Mouse (Mus musculus) intestine, embryonic 14.5 days (tissue): ENCODE data around the gene Lpar5. TPM values are rescaled to one million over a fixed set of nuclear protein-coding genes. Genes with fewer than 3 reads are reported as not detected.
A peak's percentile ranks its signal among the peaks of the same experiment; 100 is the strongest.

ENCODE experiments used
- ATAC-seq: fragments of 200-750 bp; cut with Nextera tagmentation; replicated peaks from 2 replicates; pipeline ENCODE4 v1.8.0; 2017; ENCODE audit warnings: low read depth, moderate number of reproducible peaks, moderate TSS enrichment, moderate library complexity; ENCODE audit not compliant: low FRiP score, low TSS enrichment
- DNase-seq: peaks from one replicate; pipeline ENCODE4 v3.0.0-alpha.2; 2018; ENCODE audit warnings: low spot score
- H3K27ac ChIP-seq: fragments of 300-500 bp; sonication (generic); 2 replicates; pipeline ENCODE4 v1.5.1; 2014; ENCODE audit warnings: low read depth, mild to moderate bottlenecking, control low read depth
- H3K27me3 ChIP-seq: fragments of 300-500 bp; sonication (generic); replicated peaks from 2 replicates; pipeline ENCODE4 v1.6.1; 2014; ENCODE audit warnings: low read length, control low read depth; ENCODE audit not compliant: control insufficient read depth, insufficient read depth
- H3K36me3 ChIP-seq: fragments of 300-500 bp; sonication (generic); 2 replicates; pipeline ENCODE4 v1.6.1; 2014; ENCODE audit warnings: low read length, control low read depth; ENCODE audit not compliant: control insufficient read depth, insufficient read depth
- H3K4me1 ChIP-seq: fragments of 300-500 bp; sonication (generic); replicated peaks from 2 replicates; pipeline ENCODE4 v1.6.1; 2014; ENCODE audit warnings: low read length, control low read depth, mixed read lengths; ENCODE audit not compliant: control insufficient read depth, insufficient read depth
- H3K4me2 ChIP-seq: fragments of 300-500 bp; sonication (generic); 2 replicates; pipeline ENCODE4 v1.6.1; 2014; ENCODE audit warnings: low read length
- H3K4me3 ChIP-seq: fragments of 300-500 bp; sonication (generic); 2 replicates; pipeline ENCODE4 v1.5.1; 2014; ENCODE audit warnings: low read depth, low read length, control low read depth, mixed read lengths
- H3K9ac ChIP-seq: fragments of 300-500 bp; sonication (generic); 2 replicates; pipeline ENCODE4 v1.6.1; 2014; ENCODE audit warnings: mild to moderate bottlenecking, low read length
- H3K9me3 ChIP-seq: fragments of 300-500 bp; sonication (generic); 2 replicates; pipeline ENCODE4 v1.6.1; 2016; ENCODE audit warnings: low read length, control low read depth; ENCODE audit not compliant: control insufficient read depth
- WGBS: fragments of 180-500 bp; shearing (Covaris S2); extraction: QIAGEN DNeasy Blood & Tissue Kit; methylation state at CpG from one replicate; pipeline ENCODE4 v1.1.7; 2014; 5-methylcytosine and 5-hydroxymethylcytosine counted together
- microRNA-seq: library from miRNA; unstranded; fragments of <30 nt; microRNA quantifications from one replicate; pipeline ENCODE4, GENCODE M21; 2016
- polyA plus RNA-seq: library from polyadenylated mRNA; unstranded; fragments of >200 nt; fragmentation: Nextera tagmentation; extraction: Ambion mirVana; gene quantifications from 2 replicates; pipeline ENCODE4 v1.2.1, GENCODE M21; 2014

The Lpar5 gene
- polyA plus RNA-seq, 1 experiment from 2014 or later = 3.0 TPM

DNA sequence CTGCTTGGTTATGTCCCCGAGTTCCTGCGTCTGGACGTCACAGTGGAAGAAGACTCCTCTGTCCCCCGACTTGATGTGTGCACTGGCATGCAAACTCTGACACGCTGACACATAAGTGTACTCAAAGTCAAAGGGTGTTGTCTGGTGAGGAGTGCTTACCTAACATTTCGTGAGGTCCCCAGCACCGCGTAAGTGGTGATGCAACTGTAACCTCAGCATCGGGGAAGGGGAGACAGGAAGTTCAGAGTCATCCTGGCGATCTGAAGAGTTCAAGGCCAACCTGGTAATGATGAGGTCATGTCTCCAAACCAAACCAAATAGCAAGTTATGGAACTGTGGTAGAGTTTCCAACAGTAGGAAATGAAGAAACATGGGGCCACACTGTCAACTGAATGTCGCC lies 44.8 kb downstream of the Lpar5 start:
- DNase-seq (no peak), ATAC-seq (no peak)
- WGBS = 91% methylated on average over 11 of the region's 11 CpGs
- no peaks in the 10 kb centered on the region for H3K9me3 ChIP-seq
- no peaks in the 10 kb centered on the region for H3K27me3 ChIP-seq
- H3K9ac ChIP-seq = no peak overlapping the region
- no peak overlapping the region for H3K4me2 ChIP-seq
- no peaks in the 10 kb centered on the region for H3K4me1 ChIP-seq
- H3K36me3 ChIP-seq = peaks cover 99% of the 10 kb centered on the region
- H3K4me3 ChIP-seq = no peak overlapping the region
- no peak overlapping the region for H3K27ac ChIP-seq

- no peak overlapping the region for H3K9ac ChIP-seq
- H3K4me1 ChIP-seq = no peaks in the 10 kb centered on the region
- 95% methylated on average over 8 of the region's 8 CpGs for WGBS
These were observed 51.7 kb downstream of the Lpar5 start for GRCm38 (mm10) chr6:125119387-125119786.

GRCm38 (mm10) chr6:125128724-125129123 lies 61.0 kb downstream of the Lpar5 start:
- Histone ChIP-seq H3K4me3 (no peak overlapping the region), H3K4me1 (0 out of 2 replicates have a peak, but pooled peaks cover 2% of the 10 kb centered on the region), H3K36me3 (peaks cover 74% of the 10 kb centered on the region), H3K27ac (no peak overlapping the region), H3K27me3 (no peaks in the 10 kb centered on the region), H3K9ac (no peak overlapping the region), H3K9me3 (no peaks in the 10 kb centered on the region), H3K4me2 (no peak overlapping the region)
- ATAC-seq (no peak), DNase-seq (no peak)
- 87% methylated on average over 12 of the region's 12 CpGs for WGBS

More at GRCm38 (mm10) chr6:125119387-125119786, 51.7 kb downstream of the Lpar5 start:
- no peak overlapping the region for H3K4me2 ChIP-seq
- H3K9me3 ChIP-seq = no peaks in the 10 kb centered on the region
- no peak for DNase-seq
- no peak for ATAC-seq
- H3K27ac ChIP-seq = no peak overlapping the region
- no peaks in the 10 kb centered on the region for H3K27me3 ChIP-seq
- peaks cover 99% of the 10 kb centered on the region for H3K36me3 ChIP-seq
- H3K4me3 ChIP-seq = no peak overlapping the region

- H3K36me3 ChIP-seq = peaks cover 74% of the 10 kb centered on the region
- no peak for DNase-seq
These were observed 62.1 kb downstream of the Lpar5 start for GRCm38 (mm10) chr6:125129710-125130402.

DNA sequence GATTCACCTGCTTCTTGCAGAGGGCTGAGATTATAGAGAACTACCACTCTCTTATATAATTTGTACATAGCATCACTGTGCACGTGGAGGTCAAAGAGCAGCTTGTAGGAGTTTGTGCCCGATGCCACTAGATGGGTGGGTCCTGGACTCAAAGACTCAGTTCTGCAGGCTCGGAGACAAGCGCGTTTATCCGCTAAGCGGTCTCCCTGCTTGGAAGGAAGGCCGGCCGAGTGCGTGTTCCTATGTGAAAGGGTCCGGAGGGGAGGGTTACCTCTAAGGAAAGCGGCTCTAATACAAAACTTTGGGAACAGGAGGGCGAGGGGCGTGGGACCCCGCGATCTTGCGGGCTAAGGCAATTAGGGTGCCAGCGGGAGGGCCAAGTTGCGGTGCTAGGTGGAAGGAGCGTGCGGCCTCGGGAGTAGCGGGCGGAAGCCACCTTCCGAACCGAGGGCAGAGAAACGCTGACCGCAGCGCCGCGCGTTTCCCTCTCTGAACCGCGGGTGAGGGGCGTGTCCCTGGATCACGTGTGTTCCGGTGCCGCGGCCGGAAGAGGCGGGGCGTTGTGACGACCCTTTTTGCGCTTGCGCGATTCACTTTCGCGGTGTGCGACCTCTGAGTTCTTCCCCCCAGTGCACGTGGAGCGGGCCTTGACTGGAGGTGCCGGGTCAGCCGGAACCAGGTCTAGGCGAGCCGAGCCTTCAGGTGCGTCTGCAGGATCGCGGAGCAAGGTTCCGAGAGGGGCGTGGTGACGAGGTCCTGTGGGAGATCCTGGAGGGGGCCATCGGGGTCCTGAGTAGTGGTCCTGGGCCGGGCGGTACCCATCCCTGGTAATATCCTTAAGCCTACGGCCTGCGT lies 63.8 kb downstream of the Lpar5 start, which contains the start of gene Nop2:
Gene Nop2 (plus strand): TSS at position 608 of the 855 bp plus-strand sequence.
- Histone ChIP-seq H3K4me2 (peak within 1 kb of the TSS; percentile 89), H3K4me3 (peak within 1 kb of the TSS; percentile 95), H3K4me1 (0 out of 2 replicates have a peak, but pooled peaks cover 2% of the 10 kb centered on the region)

More at GRCm38 (mm10) chr6:125129710-125130402, 62.1 kb downstream of the Lpar5 start:
- ATAC-seq = no peak
- Histone ChIP-seq H3K9me3 (no peaks in the 10 kb centered on the region), H3K9ac (no peak overlapping the region), H3K4me3 (no peak overlapping the region), H3K4me2 (no peak overlapping the region), H3K4me1 (0 out of 2 replicates have a peak, but pooled peaks cover 2% of the 10 kb centered on the region), H3K27ac (no peak overlapping the region), H3K27me3 (no peaks in the 10 kb centered on the region)
- WGBS = 92% methylated on average over 20 of the region's 20 CpGs

More for the DNA sequence above, 63.8 kb downstream of the Lpar5 start, which contains the start of gene Nop2:
- Histone ChIP-seq H3K36me3 (peaks cover 73% of the 10 kb centered on the region), H3K27ac (peak within 1 kb of the TSS; percentile 81), H3K9ac (peak within 1 kb of the TSS; percentile 64), H3K27me3 (no peaks in the 10 kb centered on the region), H3K9me3 (no peaks in the 10 kb centered on the region)
- peak; percentile 95 for DNase-seq
- WGBS = under 1% methylated on average over 66 of the region's 66 CpGs
- ATAC-seq = peak; percentile 94

Small RNAs within 50 kb of the gene (microRNA-seq; reads per million reads assigned to microRNA genes)
- gene Mir7045 = 0.25 reads per million

Other genes starting within 250 kb of the Lpar5 start
- gene Usp5, start 238.4 kb upstream of the Lpar5 start, polyA plus RNA-seq = 126 and 127 TPM in 2 replicates
- gene Cdca3, start 238.4 kb upstream of the Lpar5 start, polyA plus RNA-seq = 178 and 183 TPM in 2 replicates
- gene Gnb3, start 227.6 kb upstream of the Lpar5 start, polyA plus RNA-seq = 2.7 TPM in 2 replicates
- 28.1 and 28.8 TPM in 2 replicates for gene P3h3, start 210.2 kb upstream of the Lpar5 start, polyA plus RNA-seq
- gene Gpr162, start 203.9 kb upstream of the Lpar5 start, polyA plus RNA-seq = 0.65 and 1.2 TPM in 2 replicates
- 0.28 and 0.37 TPM in 2 replicates for gene Cd4, start 179.7 kb upstream of the Lpar5 start, polyA plus RNA-seq
- gene Lag3, start 156.2 kb upstream of the Lpar5 start, polyA plus RNA-seq = 1.8 and 2.1 TPM in 2 replicates
- gene Ptms, start 147.8 kb upstream of the Lpar5 start, polyA plus RNA-seq = 232 and 257 TPM in 2 replicates
- gene Mlf2, start 136.5 kb upstream of the Lpar5 start, polyA plus RNA-seq = 352 and 357 TPM in 2 replicates
- 155 and 159 TPM in 2 replicates for gene Cops7a, start 102.4 kb upstream of the Lpar5 start, polyA plus RNA-seq
- 0.85 and 1.2 TPM in 2 replicates for gene Pianp, start 71.2 kb upstream of the Lpar5 start, polyA plus RNA-seq
- 9.2 and 10.8 TPM in 2 replicates for gene Zfp384, start 58.8 kb upstream of the Lpar5 start, polyA plus RNA-seq
- gene Ing4, start 28.2 kb upstream of the Lpar5 start, polyA plus RNA-seq = 94.4 and 108 TPM in 2 replicates
- 11.4 and 13.4 TPM in 2 replicates for gene Acrbp, start 18.2 kb upstream of the Lpar5 start, polyA plus RNA-seq
- 74.2 and 74.8 TPM in 2 replicates for gene Chd4, start 28.1 kb downstream of the Lpar5 start, polyA plus RNA-seq
- gene Nop2, start 64.0 kb downstream of the Lpar5 start, polyA plus RNA-seq = 72.1 and 75.2 TPM in 2 replicates
- 6.7 and 7.6 TPM in 2 replicates for gene Iffo1, start 77.3 kb downstream of the Lpar5 start, polyA plus RNA-seq
- gene Gapdh, start 98.5 kb downstream of the Lpar5 start, polyA plus RNA-seq = 2,406 and 2,408 TPM in 2 replicates
- gene Ncapd2, start 123.8 kb downstream of the Lpar5 start, polyA plus RNA-seq = 109 and 129 TPM in 2 replicates
- gene Mrpl51, start 123.9 kb downstream of the Lpar5 start, polyA plus RNA-seq = 217 and 221 TPM in 2 replicates
- gene Vamp1, start 147.6 kb downstream of the Lpar5 start, polyA plus RNA-seq = 2.5 and 2.7 TPM in 2 replicates
- gene Tapbpl, start 163.9 kb downstream of the Lpar5 start, polyA plus RNA-seq = 5.7 and 7.1 TPM in 2 replicates
- 1.4 and 2.1 TPM in 2 replicates for gene Cd27, start 169.1 kb downstream of the Lpar5 start, polyA plus RNA-seq
- 0.12 TPM in 1 of 2 replicates, not detected in the other for gene Tuba3a, start 218.1 kb downstream of the Lpar5 start, polyA plus RNA-seq
- 67.4 and 67.8 TPM in 2 replicates for gene Ltbr, start 246.0 kb downstream of the Lpar5 start, polyA plus RNA-seq